Mouse (Mus musculus): Measurements from ENCODE around the gene Dbp. TPM values are rescaled to one million over a fixed set of nuclear protein-coding genes. Genes with fewer than 3 reads are reported as not detected.

Gene Dbp
- total and polyA plus RNA-seq, 3 experiments: 22.5 to 24.4 TPM; not detected in 1

- H3K9ac ChIP-seq (ENCODE audit: control insufficient read depth, low read depth, low read length, poor library complexity, severe bottlenecking): no peak overlapping the region
- no peak overlapping the region for H3K27ac ChIP-seq (ENCODE audit: control insufficient read depth, low read depth, low read length)
- TF ChIP-seq MXI1 (IDR thresholded peaks at IDR 0.05; ENCODE audit: low read depth, low read length): no peak
- no peak for TF ChIP-seq POLR2AphosphoS5 (IDR thresholded peaks at IDR 0.05; ENCODE audit: borderline replicate concordance, low read depth, low read length)
- TF ChIP-seq EP300 (IDR thresholded peaks at IDR 0.05; ENCODE audit: low read depth in 1 of 2, low read length in 2 of 2): no peak
- no peak for TF ChIP-seq SMC3 (IDR thresholded peaks at IDR 0.05; ENCODE audit: low read depth, low read length)
- no peak for TF ChIP-seq USF2 (IDR thresholded peaks at IDR 0.05; ENCODE audit: borderline replicate concordance in 1 of 2, insufficient read depth in 1 of 2, low read depth in 1 of 2, low read length in 2 of 2)
- TF ChIP-seq TAL1 (IDR thresholded peaks at IDR 0.05; ENCODE audit: low read length): no peak
- no peak for TF ChIP-seq RAD21 (IDR thresholded peaks at IDR 0.05; ENCODE audit: low read depth, low read length)
- no peak for TF ChIP-seq ELF1 (IDR thresholded peaks at IDR 0.05; ENCODE audit: low read depth, low read length)
- no peak for TF ChIP-seq TCF12 (IDR thresholded peaks at IDR 0.05; ENCODE audit: low read depth, low read length)
- no peak for TF ChIP-seq USF1 (IDR thresholded peaks at IDR 0.05; ENCODE audit: low read depth, low read length)
- no peak for TF ChIP-seq HCFC1 (IDR thresholded peaks at IDR 0.05; ENCODE audit: low read depth, low read length)
- no peak for TF ChIP-seq UBTF (IDR thresholded peaks at IDR 0.05; ENCODE audit: borderline replicate concordance, insufficient read depth, low read depth, low read length)
- TF ChIP-seq MEF2A (IDR thresholded peaks at IDR 0.05; ENCODE audit: extremely low read depth, insufficient replicate concordance, low read depth, low read length, poor library complexity, severe bottlenecking): no peak
- TF ChIP-seq CTCF (IDR thresholded peaks at IDR 0.05 in 2 of 3, conservative IDR thresholded peaks at IDR 0.05 in 1 of 3; ENCODE audit: control insufficient read depth in 1 of 3, insufficient read depth in 1 of 3, low read depth in 2 of 3, low read length in 3 of 3, poor library complexity in 1 of 3, severe bottlenecking in 1 of 3): no peak
- TF ChIP-seq E2F4 (IDR thresholded peaks at IDR 0.05; ENCODE audit: borderline replicate concordance, low read depth, low read length): no peak
- TF ChIP-seq ETS1 (IDR thresholded peaks at IDR 0.05; ENCODE audit: low read depth, low read length): no peak
- H3K36me3 ChIP-seq (ENCODE audit: control insufficient read depth in 1 of 2, insufficient read depth in 2 of 2, low read length in 2 of 2): no peaks in the 10 kb centered on the region
- no peaks in the 10 kb centered on the region for H3K79me2 ChIP-seq (ENCODE audit: control insufficient read depth, insufficient read depth, low read length, poor library complexity)
- no peaks in the 10 kb centered on the region for H3K4me1 ChIP-seq (ENCODE audit: control insufficient read depth in 1 of 2, insufficient read depth in 2 of 2, low read length in 2 of 2)
- no peak for DNase-seq (ENCODE audit: low read depth, low spot score)
- 0 out of 4 replicates have a peak, but pooled peaks cover 0 to 2% of the 10 kb centered on the region in 2 experiments for H3K27me3 ChIP-seq (ENCODE audit: control insufficient read depth in 1 of 2, insufficient read depth in 2 of 2, low read length in 2 of 2)
- H3K4me3 ChIP-seq (ENCODE audit: control insufficient read depth in 1 of 2, insufficient read depth in 1 of 2, low read depth in 2 of 2, low read length in 2 of 2): no peak overlapping the region
- H3K9me3 ChIP-seq (replicated peaks; ENCODE audit: insufficient read depth, low read length): no peaks in the 10 kb centered on the region
Observed at GRCm38 (mm10) chr7:45748110-45748509, 43.2 kb downstream of the Dbp start.

GRCm38 (mm10) chr7:45749401-45749800, 44.5 kb downstream of the Dbp start:
- no peak overlapping the region for H3K4me3 ChIP-seq (ENCODE audit: control insufficient read depth in 1 of 2, insufficient read depth in 1 of 2, low read depth in 2 of 2, low read length in 2 of 2)
- no peaks in the 10 kb centered on the region for H3K36me3 ChIP-seq (ENCODE audit: control insufficient read depth in 1 of 2, insufficient read depth in 2 of 2, low read length in 2 of 2)
- H3K27ac ChIP-seq (ENCODE audit: control insufficient read depth, low read depth, low read length): no peak overlapping the region
- DNase-seq (ENCODE audit: low read depth, low spot score): no peak
- TF ChIP-seq ZC3H11A (IDR thresholded peaks at IDR 0.05; ENCODE audit: low read depth, low read length) (no peak), NELFE (IDR thresholded peaks at IDR 0.05; ENCODE audit: low read depth, low read length) (no peak), CTCF (IDR thresholded peaks at IDR 0.05 in 2 of 3, conservative IDR thresholded peaks at IDR 0.05 in 1 of 3; ENCODE audit: control insufficient read depth in 1 of 3, insufficient read depth in 1 of 3, low read depth in 2 of 3, low read length in 3 of 3, poor library complexity in 1 of 3, severe bottlenecking in 1 of 3) (no peak), BHLHE40 (IDR thresholded peaks at IDR 0.05; ENCODE audit: borderline replicate concordance, low read depth, low read length) (no peak), GATA1 (IDR thresholded peaks at IDR 0.05; ENCODE audit: low read depth, low read length) (no peak), ZMIZ1 (IDR thresholded peaks at IDR 0.05; ENCODE audit: low read depth, low read length) (no peak), CHD2 (IDR thresholded peaks at IDR 0.05; ENCODE audit: low read length) (no peak), MYC (IDR thresholded peaks at IDR 0.05; ENCODE audit: low read depth, low read length) (no peak), SMC3 (IDR thresholded peaks at IDR 0.05; ENCODE audit: low read depth, low read length) (no peak), TBP (IDR thresholded peaks at IDR 0.05; ENCODE audit: low read depth, low read length) (no peak), EP300 (IDR thresholded peaks at IDR 0.05; ENCODE audit: low read depth in 1 of 2, low read length in 2 of 2) (no peak), SIN3A (IDR thresholded peaks at IDR 0.05; ENCODE audit: low read length) (no peak), ETS1 (IDR thresholded peaks at IDR 0.05; ENCODE audit: low read depth, low read length) (no peak), MYB (IDR thresholded peaks at IDR 0.05; ENCODE audit: low read depth, low read length) (no peak), ZNF384 (IDR thresholded peaks at IDR 0.05; ENCODE audit: low read depth, low read length) (no peak), POLR2A (IDR thresholded peaks at IDR 0.05; ENCODE audit: control insufficient read depth in 1 of 2, insufficient read depth in 1 of 2, low read depth in 1 of 2, low read length in 2 of 2, poor library complexity in 1 of 2) (no peak), MEF2A (IDR thresholded peaks at IDR 0.05; ENCODE audit: extremely low read depth, insufficient replicate concordance, low read depth, low read length, poor library complexity, severe bottlenecking) (no peak)
- no peak overlapping the region for H3K9ac ChIP-seq (ENCODE audit: control insufficient read depth, low read depth, low read length, poor library complexity, severe bottlenecking)
- H3K79me2 ChIP-seq (ENCODE audit: control insufficient read depth, insufficient read depth, low read length, poor library complexity): no peaks in the 10 kb centered on the region
- peaks cover 0 to 2% of the 10 kb centered on the region in 2 experiments; a peak in 1 of 4 replicates for H3K27me3 ChIP-seq (ENCODE audit: control insufficient read depth in 1 of 2, insufficient read depth in 2 of 2, low read length in 2 of 2)
- H3K9me3 ChIP-seq (replicated peaks; ENCODE audit: insufficient read depth, low read length): no peaks in the 10 kb centered on the region
- no peaks in the 10 kb centered on the region for H3K4me1 ChIP-seq (ENCODE audit: control insufficient read depth in 1 of 2, insufficient read depth in 2 of 2, low read length in 2 of 2)
